ENCODE assay signal across 29 mouse cellular contexts in genomic region chr11:58379516-58379915, GRCm38 (mm10). TPM values are rescaled to one million over a fixed set of nuclear protein-coding genes. Genes with fewer than 3 reads are reported as not detected.
"Had no signal": no experiment of that assay in that cellular context is flagged by ENCODE, and none has a peak within 500 bp of the region (broad histone marks: within the 10 kb centered on the region; RNA-seq: fewer than 3 reads in every experiment).

No protein-coding gene starts in this region.

- H3K4me3 ChIP-seq: kidney, embryonic 15.5 days; left cerebral cortex, adult 2 months; limb, embryonic 12.5 days; limb, embryonic 15.5 days; liver, embryonic 15.5 days; lung, embryonic 15.5 days had no signal

- H3K4me1 ChIP-seq: kidney, embryonic 15.5 days; limb, embryonic 12.5 days; limb, embryonic 15.5 days; lung, embryonic 15.5 days; stomach, embryonic 15.5 days had no signal

- H3K9me3 ChIP-seq: kidney, embryonic 15.5 days; limb, embryonic 12.5 days; limb, embryonic 15.5 days; liver, embryonic 15.5 days; lung, embryonic 15.5 days; stomach, embryonic 15.5 days had no signal

- DNase-seq: kidney, adult 8-10 months; kidney, postnatal 10 days; kidney, postnatal 36 days; layer of hippocampus, postnatal 36 days; left cerebral cortex, postnatal 4 days; lung, adult 18-20 months; lung, postnatal 10 days; lung, postnatal 4 days; midbrain, embryonic 14.5 days; thymus, adult 2 months; thymus, postnatal 14 days; thymus, postnatal 4 days had no signal

- H3K4me2 ChIP-seq: kidney, embryonic 15.5 days; limb, embryonic 12.5 days; limb, embryonic 15.5 days; liver, embryonic 11.5 days; liver, embryonic 15.5 days; lung, embryonic 15.5 days; midbrain, embryonic 11.5 days; stomach, embryonic 15.5 days had no signal

- H3K27ac ChIP-seq: kidney, embryonic 15.5 days; left cerebral cortex, adult 2 months; limb, embryonic 12.5 days; limb, embryonic 15.5 days; liver, embryonic 15.5 days; lung, embryonic 15.5 days; stomach, embryonic 15.5 days had no signal

- H3K27me3 ChIP-seq: kidney, embryonic 15.5 days; limb, embryonic 12.5 days; limb, embryonic 15.5 days; lung, embryonic 15.5 days; stomach, embryonic 15.5 days had no signal

- H3K36me3 ChIP-seq: kidney, embryonic 15.5 days; limb, embryonic 12.5 days; limb, embryonic 15.5 days; liver, embryonic 15.5 days; lung, embryonic 15.5 days; stomach, embryonic 15.5 days had no signal

- H3K9ac ChIP-seq: kidney, embryonic 15.5 days; limb, embryonic 12.5 days; limb, embryonic 15.5 days; liver, embryonic 15.5 days; lung, embryonic 15.5 days; stomach, embryonic 15.5 days had no signal

RNA-seq across cellular contexts. Expression of gene Lypd8, which starts 0.7 kb away (rescaled TPM):
- total RNA-seq: layer of hippocampus, postnatal 10 days; left cerebral cortex, adult 2 months; left cerebral cortex, postnatal 14 days; left cerebral cortex, postnatal 4 days; megakaryocyte progenitor cell, adult 5-6 weeks; megakaryocyte-erythroid progenitor cell, adult 5-6 weeks; midbrain, postnatal 0 days had no signal
- polyA plus RNA-seq: limb, embryonic 12.5 days; limb, embryonic 15.5 days; midbrain, embryonic 11.5 days; midbrain, embryonic 14.5 days; midbrain, postnatal 0 days; neural tube, embryonic 11.5 days; neural tube, embryonic 14.5 days had no signal

RNA-seq across cellular contexts. Expression of gene 1810065E05Rik, which starts 41.4 kb away (rescaled TPM):
- total RNA-seq: layer of hippocampus, adult 8-10 months; layer of hippocampus, postnatal 10 days; layer of hippocampus, postnatal 36 days; left cerebral cortex, adult 2 months; left cerebral cortex, postnatal 14 days; left cerebral cortex, postnatal 4 days; megakaryocyte progenitor cell, adult 5-6 weeks; megakaryocyte-erythroid progenitor cell, adult 5-6 weeks; midbrain, postnatal 0 days had no signal
- polyA plus RNA-seq: kidney, embryonic 15.5 days; limb, embryonic 12.5 days; limb, embryonic 15.5 days; liver, embryonic 11.5 days; liver, embryonic 15.5 days; lung, embryonic 15.5 days; midbrain, embryonic 11.5 days; midbrain, embryonic 14.5 days; midbrain, postnatal 0 days; neural tube, embryonic 11.5 days; neural tube, embryonic 14.5 days had no signal

RNA-seq across cellular contexts. Expression of gene Gm12253, which starts 52.8 kb away (rescaled TPM):
- total RNA-seq: layer of hippocampus, adult 8-10 months; layer of hippocampus, postnatal 10 days; layer of hippocampus, postnatal 36 days; left cerebral cortex, adult 2 months; left cerebral cortex, postnatal 14 days; left cerebral cortex, postnatal 4 days; megakaryocyte progenitor cell, adult 5-6 weeks; megakaryocyte-erythroid progenitor cell, adult 5-6 weeks; midbrain, postnatal 0 days had no signal
- polyA plus RNA-seq: kidney, embryonic 15.5 days; limb, embryonic 12.5 days; limb, embryonic 15.5 days; liver, embryonic 11.5 days; liver, embryonic 15.5 days; lung, embryonic 15.5 days; midbrain, embryonic 11.5 days; midbrain, embryonic 14.5 days; midbrain, postnatal 0 days; neural tube, embryonic 11.5 days; neural tube, embryonic 14.5 days; stomach, embryonic 15.5 days had no signal
